Mouse (Mus musculus) brain, embryonic 18.5 days (tissue): ENCODE measurements around the gene Scube2.

ENCODE experiments used
- DNase-seq: peaks from one replicate; pipeline ENCODE4 v3.0.0-alpha.2; 2012; ENCODE audit warnings: low read depth, low spot score

Scube2 gene

GRCm38 (mm10) chr7:109865370-109866229, at the start of gene Scube2:
TSS of gene Scube2 (minus strand) at chr7:109865679.
- DNase-seq, result no peak

GRCm38 (mm10) chr7:109906165-109906564, 40.7 kb upstream of the Scube2 start:
- no peak for DNase-seq

DNA sequence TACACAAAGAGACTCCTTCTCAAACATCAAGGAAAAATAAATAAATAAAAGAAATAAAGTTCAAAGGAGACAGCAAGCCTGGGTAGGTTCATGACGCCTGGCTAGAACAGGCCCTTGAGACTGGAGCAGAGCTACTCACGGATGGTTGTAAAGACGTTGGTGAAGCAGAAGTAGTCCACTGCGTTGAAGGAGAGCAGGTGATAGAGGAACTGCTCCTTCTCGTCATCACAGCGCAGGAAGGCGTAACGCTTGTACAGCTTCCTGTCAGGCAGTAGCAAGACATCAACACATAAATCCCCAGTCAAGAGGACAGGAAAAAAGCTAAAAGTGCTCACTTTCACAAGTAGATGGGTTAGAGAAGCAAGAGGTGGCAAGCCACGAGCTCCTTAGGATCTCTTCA, 35.4 kb upstream of the Scube2 start:
- DNase-seq, result no peak

DNA sequence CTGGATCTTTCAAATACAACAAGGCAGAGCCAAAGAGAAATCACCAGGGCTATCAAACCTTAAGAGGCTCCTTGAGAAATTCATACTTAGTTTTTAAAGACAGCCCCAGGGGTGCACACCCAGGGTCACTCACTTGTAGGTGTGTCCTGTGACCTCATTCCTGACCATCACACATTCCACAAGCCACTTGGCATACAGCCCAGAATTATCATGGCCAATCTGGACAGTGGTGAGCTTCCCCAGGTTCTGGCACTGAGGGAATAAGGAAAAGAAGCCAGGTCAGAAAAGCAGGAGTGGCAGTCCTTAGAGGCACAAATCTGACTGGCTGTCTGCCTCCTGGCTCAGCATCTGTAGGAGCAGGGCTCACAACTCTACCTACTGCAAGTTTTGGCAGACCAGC, 33.4 kb upstream of the Scube2 start:
- no peak for DNase-seq

GRCm38 (mm10) chr7:109892530-109892929, 27.1 kb upstream of the Scube2 start:
- DNase-seq, result peak; percentile 39

DNA sequence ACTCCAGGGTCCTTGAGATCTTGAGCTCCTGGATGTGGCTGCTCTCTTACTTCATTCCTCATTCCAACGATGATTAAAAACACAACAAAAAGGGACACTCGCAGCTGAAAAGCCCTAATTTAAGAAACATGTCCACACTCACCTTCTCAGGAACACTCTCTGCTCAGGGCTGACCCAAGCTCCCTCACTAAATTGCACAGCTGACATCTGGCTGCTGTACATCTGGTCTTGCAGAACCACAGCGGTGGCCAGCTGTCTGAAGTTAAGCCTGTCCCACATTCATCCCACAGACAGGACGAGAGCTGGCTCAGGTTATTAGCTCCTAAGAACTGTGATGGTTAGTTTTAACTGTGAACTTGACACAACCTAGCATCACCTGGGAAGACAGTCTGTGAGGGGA, 26.3 kb upstream of the Scube2 start:
- no peak for DNase-seq

DNA sequence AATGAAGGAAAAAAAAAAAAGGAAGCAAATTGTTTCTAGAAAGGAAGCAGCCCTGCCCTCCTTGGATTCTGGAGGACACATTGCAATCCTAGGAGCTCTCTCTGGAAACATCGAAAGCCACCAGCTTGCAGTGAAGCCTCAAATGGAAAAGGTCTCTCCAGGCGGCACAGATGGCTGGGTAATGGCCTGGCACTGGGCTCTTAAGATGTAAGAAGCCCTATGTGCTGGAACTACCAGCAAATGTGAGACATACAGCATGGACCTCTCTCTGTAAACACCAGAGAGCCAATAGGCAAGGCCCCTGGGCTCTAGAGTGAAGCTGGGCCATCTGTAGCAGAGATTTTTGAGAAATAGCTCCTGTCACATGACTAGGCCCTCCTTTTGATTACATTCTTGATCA, 24.8 kb upstream of the Scube2 start:
- DNase-seq, result no peak

GRCm38 (mm10) chr7:109889300-109889699, 23.8 kb upstream of the Scube2 start:
- DNase-seq, result no peak

- DNase-seq, result no peak
These were observed 20.8 kb upstream of the Scube2 start for GRCm38 (mm10) chr7:109886249-109886648.

GRCm38 (mm10) chr7:109882574-109882973, 17.1 kb upstream of the Scube2 start:
- no peak for DNase-seq

GRCm38 (mm10) chr7:109881561-109882099, 16.2 kb upstream of the Scube2 start:
- DNase-seq, result no peak

DNA sequence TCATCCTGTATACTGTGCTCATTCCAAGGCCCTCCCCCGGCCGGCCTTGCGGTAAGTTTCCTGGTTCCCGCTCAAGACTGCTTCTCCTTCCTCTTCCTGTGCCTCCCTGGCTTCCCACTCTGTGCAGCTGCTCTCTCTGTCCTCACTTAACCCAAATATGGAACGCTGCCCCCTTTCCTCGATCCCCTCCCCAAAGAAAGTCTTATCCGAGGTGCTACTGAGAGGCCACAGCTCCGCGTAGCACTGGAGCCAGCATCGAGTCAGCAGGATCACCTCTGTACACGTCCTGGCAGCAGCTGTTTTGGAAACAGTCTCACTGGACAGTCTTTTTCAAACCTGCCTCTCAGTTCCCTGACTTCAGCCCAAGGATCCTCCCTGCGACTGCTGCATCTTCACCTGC, 13.7 kb upstream of the Scube2 start:
- no peak for DNase-seq

GRCm38 (mm10) chr7:109876085-109876484, 10.6 kb upstream of the Scube2 start:
- DNase-seq, result no peak

DNA sequence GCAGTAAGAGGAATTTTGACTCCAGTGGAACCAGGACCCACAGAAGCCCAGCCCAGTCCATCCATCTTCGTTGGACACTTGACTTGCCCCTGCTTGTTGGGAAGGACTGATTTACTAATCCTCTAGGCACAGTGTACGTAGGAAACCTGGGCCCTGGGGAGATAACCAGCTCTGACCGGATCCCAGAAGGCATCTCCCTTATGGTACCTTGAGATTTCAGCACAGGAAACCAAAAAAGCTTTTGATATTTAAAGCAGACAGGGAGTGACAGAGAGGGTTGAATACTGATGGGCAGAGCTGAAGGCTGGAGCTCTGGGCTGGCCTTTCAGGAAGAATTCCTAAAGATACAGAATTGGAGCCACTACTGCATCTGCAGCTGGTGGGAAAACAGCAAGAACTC, 10.1 kb upstream of the Scube2 start:
- no peak for DNase-seq

DNA sequence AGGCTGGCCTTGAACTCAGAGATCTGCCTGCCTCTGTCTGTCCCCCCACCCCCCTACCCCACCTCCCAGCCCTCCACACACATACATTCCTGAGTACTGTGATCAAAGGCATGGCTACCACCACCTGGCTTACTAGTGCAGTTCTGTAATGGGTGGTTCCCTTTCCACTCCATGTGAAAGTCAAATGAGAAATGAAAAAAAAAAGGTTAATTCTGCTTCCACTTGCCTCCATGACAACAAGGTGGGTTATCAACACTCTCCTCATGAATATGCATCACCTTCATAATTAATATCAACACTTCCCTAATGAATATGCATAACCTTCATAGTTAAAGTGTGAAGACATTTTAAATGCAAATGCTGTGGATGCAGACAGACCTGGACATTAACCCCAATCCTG, 9.6 kb upstream of the Scube2 start:
- no peak for DNase-seq

DNA sequence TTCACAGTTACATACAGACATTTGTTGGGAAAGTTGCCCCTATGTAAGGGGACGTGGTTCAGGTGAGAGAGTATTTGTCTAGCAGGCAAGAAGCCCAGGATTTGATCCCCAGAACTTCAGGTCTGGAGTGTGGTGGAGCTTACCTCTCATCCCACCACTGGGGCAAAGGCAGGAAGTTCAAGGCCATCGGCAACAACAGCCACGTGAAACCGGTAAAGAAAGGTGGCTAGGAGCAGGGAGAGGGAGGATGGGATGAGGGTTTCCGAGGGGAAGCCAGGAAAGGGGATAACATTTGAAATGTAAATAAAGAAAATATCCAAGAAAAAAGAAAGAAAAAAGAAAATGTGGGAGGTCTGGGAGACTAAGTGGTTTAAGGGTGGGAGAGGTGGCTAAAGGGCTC, 7.7 kb upstream of the Scube2 start:
- DNase-seq, result no peak

- DNase-seq, result no peak
These were observed 5.8 kb upstream of the Scube2 start for GRCm38 (mm10) chr7:109871232-109871631.

DNA sequence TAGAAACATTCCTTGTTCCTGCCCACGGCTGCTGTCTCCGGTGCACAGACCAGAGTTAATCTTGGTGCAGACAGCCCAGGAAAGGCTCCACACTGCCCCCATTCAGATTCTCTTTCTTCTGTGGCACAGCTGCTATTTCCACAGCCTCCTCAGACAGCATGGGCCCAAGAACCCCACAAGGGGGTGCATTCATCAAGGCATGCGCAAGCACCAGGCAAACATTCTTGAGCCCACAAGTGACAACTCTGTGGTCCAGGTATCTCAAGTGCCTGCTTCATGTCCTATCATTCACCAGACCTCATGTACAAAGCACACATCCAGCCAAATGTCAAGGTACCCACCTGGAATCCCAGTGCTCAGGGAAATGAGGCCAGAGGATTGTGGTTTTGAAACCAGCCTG, 3.0 kb upstream of the Scube2 start:
- no peak for DNase-seq

DNA sequence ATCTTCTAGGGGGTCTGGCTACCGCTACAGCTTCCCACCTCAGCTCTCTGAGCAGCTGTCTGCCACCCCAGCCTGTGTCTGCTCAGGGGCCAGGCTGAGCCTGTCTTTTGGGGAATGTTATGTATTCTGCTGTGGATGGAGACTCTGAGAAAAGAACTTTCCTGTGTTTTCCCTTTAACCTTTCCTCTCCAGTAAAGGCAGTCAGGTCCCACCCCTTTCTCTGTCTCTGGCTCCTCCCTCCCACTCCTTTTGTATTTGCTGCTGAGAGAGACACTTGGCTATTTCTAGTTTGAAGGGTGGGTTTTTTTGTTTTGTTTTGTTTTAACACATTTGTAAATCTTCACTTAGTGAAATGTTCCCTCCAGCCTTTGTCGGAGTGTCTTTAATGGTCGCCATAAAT, 1.2 kb upstream of the Scube2 start:
- no peak for DNase-seq

GRCm38 (mm10) chr7:109863561-109863960, 1.9 kb downstream of the Scube2 start:
- no peak for DNase-seq

GRCm38 (mm10) chr7:109860162-109860561, 5.3 kb downstream of the Scube2 start:
- no peak for DNase-seq

GRCm38 (mm10) chr7:109859354-109859753, 6.1 kb downstream of the Scube2 start:
- DNase-seq, result no peak

- no peak for DNase-seq
These were observed 12.7 kb downstream of the Scube2 start for GRCm38 (mm10) chr7:109852752-109853212.
